Mouse (Mus musculus) layer of hippocampus, adult 18-20 months (tissue): ENCODE results near the gene Ankdd1b. TPM values are rescaled to one million over a fixed set of nuclear protein-coding genes. Genes with fewer than 3 reads are reported as not detected.

ENCODE experiments used
- DNase-seq, 2 experiments: peaks; one replicate each; pipeline ENCODE4 v3.0.0; 2022; ENCODE audit warnings: low spot score in 2 of 2
- total RNA-seq, 2 experiments: library from RNA; stranded (reverse); gene quantifications; 2 replicates each; pipeline ENCODE4 v1.2.3; 2021

The Ankdd1b gene
- total RNA-seq, 2 experiments from 2014 or later: 0.13 to 0.37 TPM

DNA sequence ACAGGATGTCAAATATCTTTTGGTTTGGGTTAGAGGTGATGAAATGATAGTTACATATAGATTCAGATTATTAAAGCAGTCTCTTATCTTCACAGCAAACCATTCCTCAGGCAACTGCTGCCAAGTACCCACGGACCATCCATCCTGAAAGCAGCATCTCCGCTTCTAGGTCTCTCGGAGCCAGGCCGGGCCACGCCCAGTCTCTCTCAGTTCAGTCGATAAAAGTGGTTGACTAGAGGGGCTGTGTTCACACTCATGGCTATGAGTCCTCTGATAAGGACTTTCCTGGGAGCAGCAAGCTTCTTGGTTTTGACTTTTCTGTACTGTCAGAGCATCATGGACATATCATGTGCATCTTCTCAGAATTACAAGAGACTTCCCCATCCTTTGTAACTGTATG lies 56.6 kb downstream of the Ankdd1b start:
- DNase-seq: no peak

DNA sequence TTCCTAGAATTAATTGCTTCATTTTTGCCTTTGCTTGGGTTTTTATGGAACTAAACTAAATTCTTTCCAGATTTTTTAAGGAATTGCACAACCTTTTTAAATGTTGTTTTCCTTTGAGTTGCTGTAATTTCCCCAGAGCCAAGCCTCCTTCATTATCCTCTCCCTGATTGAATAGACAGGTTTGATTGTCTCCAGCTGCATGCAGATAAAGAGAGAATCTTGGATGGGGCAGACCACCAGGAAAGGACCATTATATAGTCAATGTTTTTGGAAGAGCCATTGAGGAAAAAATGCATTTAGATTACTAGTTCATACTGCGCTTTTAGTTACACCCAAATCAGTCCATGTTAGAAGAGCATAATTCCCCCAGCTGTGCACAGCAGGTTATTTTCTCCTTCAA lies 62.2 kb downstream of the Ankdd1b start:
- DNase-seq: no peak

DNA sequence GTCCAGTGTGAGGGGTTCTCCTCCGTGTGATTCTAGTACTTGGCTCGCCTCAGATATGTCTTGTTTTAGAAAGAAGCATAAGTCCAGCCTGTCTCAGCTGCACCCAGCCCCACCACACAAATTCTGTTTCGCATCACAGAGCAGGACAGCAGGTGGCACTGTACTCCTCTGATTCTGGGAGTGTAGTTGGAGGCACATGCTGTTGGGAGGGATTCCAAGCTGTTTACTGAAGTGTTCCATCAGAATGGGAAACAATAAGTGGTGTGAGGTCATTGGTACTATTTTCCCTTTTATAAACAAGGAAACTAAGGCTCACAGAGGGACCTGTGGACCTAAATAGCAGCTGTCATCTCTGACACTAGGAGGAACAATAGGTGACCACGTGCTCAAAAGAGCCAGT lies 64.0 kb downstream of the Ankdd1b start:
- peak in 1 of 2 experiments; percentile 68 for DNase-seq

DNA sequence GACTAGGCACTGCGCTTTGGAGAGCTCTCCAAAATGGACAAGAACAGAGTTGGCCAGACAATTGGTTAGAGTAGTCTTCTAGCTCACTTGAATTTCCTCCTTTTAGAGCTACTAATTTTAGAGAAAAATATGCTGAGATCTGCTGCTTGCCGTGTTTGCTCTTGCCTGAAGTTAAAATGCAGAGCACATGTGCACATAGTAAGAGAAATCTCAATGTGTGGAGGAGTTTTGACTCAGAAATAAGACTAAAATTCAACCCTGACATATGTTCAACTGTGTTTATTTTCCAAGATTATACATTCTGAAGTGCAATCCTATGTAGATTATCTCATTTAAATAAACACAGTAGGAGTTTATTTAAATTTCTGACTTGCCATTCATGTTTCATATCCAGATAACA lies 65.5 kb downstream of the Ankdd1b start:
- DNase-seq: peak in 1 of 2 experiments; percentile 32

DNA sequence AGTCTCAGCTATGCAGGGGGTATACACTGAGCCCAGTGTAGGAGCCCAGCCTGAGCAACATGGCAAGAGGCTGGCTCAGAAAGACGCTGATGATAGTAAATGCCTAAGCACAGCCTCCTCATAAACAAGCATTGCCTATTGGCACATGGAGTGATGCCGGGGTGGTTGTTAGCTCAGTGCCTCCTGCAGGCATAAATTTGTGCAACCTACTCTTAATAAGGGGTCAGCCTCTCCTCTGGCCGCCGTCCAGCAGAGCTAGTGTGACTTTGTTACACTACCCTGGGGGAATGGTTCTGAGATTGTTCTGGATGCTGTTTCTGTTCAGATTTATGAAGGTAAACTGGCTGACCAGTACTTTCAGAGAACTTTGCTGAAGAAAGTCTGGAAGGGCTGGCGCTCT lies 69.7 kb downstream of the Ankdd1b start:
- DNase-seq: no peak

DNA sequence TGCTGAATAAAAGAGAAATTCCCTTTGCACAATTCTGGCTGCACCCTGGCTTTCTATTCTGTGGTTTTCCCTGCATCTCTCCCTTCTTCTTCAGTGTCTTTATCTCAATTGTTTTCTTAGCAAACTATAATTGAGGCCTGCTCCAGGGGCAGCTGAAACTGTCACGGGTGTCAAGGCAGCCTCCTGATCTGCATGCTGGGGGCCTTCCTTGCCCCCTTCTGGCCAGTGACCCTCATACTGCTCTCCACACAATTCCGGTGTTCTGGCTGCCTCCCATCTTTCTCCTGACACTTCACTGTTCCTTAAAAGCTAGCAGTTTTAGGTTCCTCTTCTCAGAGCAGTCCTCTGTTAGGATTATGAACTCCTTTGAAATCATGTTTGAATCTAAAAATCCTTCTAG lies 81.7 kb downstream of the Ankdd1b start:
- no peak for DNase-seq

DNA sequence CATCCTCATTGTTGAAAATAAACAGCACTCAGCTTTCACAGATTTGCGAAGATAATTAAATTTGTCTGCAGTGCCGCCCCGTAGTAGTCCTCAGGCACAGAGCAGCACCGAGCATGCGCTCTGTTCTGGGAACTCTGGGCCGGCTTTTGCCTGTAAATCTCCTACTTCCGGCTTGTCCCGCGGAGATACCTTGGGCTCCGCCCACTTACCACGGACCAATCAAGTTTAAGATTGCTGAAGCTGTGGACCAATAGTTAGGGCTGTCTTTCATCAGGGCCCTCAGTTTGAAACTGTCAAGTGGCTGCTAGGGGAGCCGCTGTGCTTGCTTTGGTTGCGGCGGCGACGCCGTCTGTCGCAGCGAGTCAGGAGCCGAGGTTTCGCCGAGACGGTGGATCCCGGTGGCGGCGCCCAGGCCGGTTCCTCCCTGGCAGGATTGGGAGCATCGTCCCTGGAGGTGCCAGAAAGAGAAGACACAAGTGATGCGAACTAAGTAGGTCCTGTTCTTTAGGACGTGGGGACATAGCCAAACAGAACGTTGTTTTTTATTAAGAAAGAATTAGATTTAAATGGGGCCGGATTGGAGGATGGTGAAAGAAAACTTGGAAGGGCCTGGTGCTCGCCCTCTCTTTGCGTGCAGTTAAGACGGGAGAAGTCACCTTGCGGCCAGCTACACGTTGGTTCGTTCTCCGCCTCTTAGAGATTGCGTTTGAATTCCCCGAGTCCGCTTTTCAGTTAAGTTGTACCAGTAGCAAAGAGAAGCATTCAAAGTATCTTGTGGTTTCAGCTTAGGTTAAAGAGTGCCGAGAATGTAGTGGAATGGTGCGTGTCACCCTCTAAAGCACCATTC lies 82.7 kb downstream of the Ankdd1b start, which contains the start of gene Poc5:
Gene Poc5, plus strand, starts transcription at position 253 of the 847 bp plus-strand sequence.
- peak; percentile 98 to 100 for DNase-seq

DNA sequence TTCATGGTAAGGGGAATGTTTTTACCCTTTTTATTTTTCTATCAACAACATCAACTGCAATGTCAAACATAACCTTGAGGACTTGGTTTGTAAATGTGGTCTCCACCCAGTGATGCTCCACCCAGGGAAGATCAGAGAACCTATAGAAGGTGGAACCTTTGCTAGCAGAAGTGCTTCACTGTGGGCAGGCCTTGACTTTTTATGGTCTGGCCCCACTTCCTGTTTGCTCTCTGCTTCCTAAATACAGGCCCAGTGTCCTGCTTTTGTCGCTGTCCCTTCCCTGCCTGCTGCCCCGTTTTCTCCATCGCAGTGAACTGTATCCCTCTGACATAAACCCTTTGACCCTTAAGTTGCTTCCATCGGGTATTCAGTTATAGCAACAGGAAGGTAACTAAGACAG lies 93.1 kb downstream of the Ankdd1b start:
- DNase-seq: no peak

DNA sequence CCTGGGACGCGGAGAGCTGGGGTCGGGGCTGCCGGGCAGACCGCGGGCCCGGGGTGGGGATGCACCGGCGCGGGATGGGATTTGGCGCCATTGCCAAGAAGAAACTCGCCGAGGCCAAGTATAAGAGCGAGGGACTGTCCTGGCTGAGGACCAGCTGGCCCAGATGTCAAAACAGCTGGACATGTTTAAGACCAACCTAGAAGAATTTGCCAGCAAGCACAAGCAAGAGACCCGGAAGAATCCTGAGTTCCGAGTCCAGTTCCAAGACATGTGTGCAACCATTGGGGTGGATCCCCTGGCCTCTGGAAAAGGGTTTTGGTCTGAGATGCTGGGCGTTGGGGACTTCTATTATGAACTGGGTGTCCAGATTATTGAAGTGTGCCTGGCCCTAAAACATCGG lies 94.1 kb downstream of the Ankdd1b start:
- no peak for DNase-seq

DNA sequence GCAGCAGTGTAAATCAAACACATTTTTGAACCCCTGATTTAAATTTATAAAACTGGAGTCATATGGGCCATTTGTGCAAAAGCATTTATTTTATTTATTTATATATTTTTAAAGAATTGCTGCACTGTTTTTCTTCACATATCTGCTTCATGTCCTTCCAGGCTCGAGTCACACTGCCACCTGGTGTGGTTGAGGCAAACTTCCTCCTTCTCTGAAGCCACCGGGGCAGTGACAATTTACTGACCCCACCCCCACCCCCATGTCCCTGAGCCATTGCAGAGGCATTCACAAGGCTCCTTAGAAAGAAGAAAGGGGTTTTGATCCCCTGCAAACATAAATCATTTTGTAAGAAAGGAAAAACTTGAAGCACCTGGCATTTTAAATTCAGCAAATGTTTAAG lies 95.5 kb downstream of the Ankdd1b start:
- no peak for DNase-seq

Other genes with a start within 250 kb of the Ankdd1b start
- 10 to 100 TPM; 32.5 to 36.1 TPM for gene Poc5, start 82.9 kb downstream of the Ankdd1b start, total RNA-seq
- gene Gm17622, start 19.5 kb upstream of the Ankdd1b start, total RNA-seq: not detected
- 10 to 100 TPM; 13.5 to 14.3 TPM for gene Polk, start 71.4 kb upstream of the Ankdd1b start, total RNA-seq
- 10 to 100 TPM; 65.4 to 73.8 TPM for gene Col4a3bp, start 71.4 kb upstream of the Ankdd1b start, total RNA-seq
- 100 to 1,000 TPM; 111 to 128 TPM for gene Hmgcr, start 199.7 kb upstream of the Ankdd1b start, total RNA-seq